Mouse (Mus musculus) neural tube, embryonic 13.5 days (tissue): ENCODE measurements around the gene Gmppa. TPM values are rescaled to one million over a fixed set of nuclear protein-coding genes. Genes with fewer than 3 reads are reported as not detected.
A peak's percentile ranks its signal among the peaks of the same experiment; 100 is the strongest.

Experiments used
- ATAC-seq: fragments of 200-750 bp; cut with Nextera tagmentation; 2 replicates; pipeline ENCODE4 v1.8.0; 2017; ENCODE audit warnings: low read depth, mild to moderate bottlenecking, moderate TSS enrichment, moderate library complexity
- H3K27ac ChIP-seq: fragments of 300-500 bp; sonication (generic); replicated peaks from 2 replicates; pipeline ENCODE4 v1.5.1; 2015; ENCODE audit warnings: moderate library complexity, mild to moderate bottlenecking, inconsistent platforms
- H3K27me3 ChIP-seq: fragments of 300-500 bp; sonication (generic); 2 replicates; pipeline ENCODE4 v1.6.1; 2015; ENCODE audit warnings: mild to moderate bottlenecking, inconsistent platforms
- H3K36me3 ChIP-seq: fragments of 300-500 bp; sonication (generic); 2 replicates; pipeline ENCODE4 v1.6.1; 2015; ENCODE audit warnings: mild to moderate bottlenecking, inconsistent platforms
- H3K4me1 ChIP-seq: fragments of 300-500 bp; sonication (generic); replicated peaks from 2 replicates; pipeline ENCODE4 v1.6.1; 2015; ENCODE audit warnings: inconsistent platforms
- H3K4me2 ChIP-seq: fragments of 300-500 bp; sonication (generic); 2 replicates; pipeline ENCODE4 v1.6.1; 2015; ENCODE audit warnings: inconsistent platforms, mild to moderate bottlenecking, moderate library complexity
- H3K4me3 ChIP-seq: fragments of 300-500 bp; sonication (generic); 2 replicates; pipeline ENCODE4 v1.5.1; 2015; ENCODE audit warnings: mild to moderate bottlenecking, inconsistent platforms
- H3K9ac ChIP-seq: fragments of 300-500 bp; sonication (generic); 2 replicates; pipeline ENCODE4 v1.6.1; 2015; ENCODE audit warnings: moderate library complexity, mild to moderate bottlenecking, inconsistent platforms
- H3K9me3 ChIP-seq: fragments of 300-500 bp; sonication (generic); 2 replicates; pipeline ENCODE4 v1.6.1; 2016; ENCODE audit warnings: inconsistent platforms
- WGBS: fragments of 180-500 bp; shearing (Covaris S2); methylation state at CpG from one replicate; pipeline ENCODE4 v1.1.7; 2015; 5-methylcytosine and 5-hydroxymethylcytosine counted together
- polyA plus RNA-seq: library from polyadenylated mRNA; unstranded; fragments of >200 nt; fragmentation: Nextera tagmentation; extraction: Ambion mirVana; gene quantifications from 2 replicates; pipeline ENCODE4 v1.2.1, GENCODE M21; 2015

Gene Gmppa
- polyA plus RNA-seq, 1 experiment from 2014 or later: 74.4 TPM

GRCm38 (mm10) chr1:75438782-75439181, 3.1 kb downstream of the Gmppa start:
- ATAC-seq: no peak
- Histone ChIP-seq H3K27me3 (no peaks in the 10 kb centered on the region), H3K9ac (no peak overlapping the region), H3K9me3 (no peaks in the 10 kb centered on the region), H3K27ac (no peak overlapping the region), H3K4me1 (peaks cover 42% of the 10 kb centered on the region), H3K4me2 (no peak overlapping the region), H3K4me3 (no peak overlapping the region), H3K36me3 (0 out of 2 replicates have a peak, but pooled peaks cover 7% of the 10 kb centered on the region)
- 85% methylated on average over 8 of the region's 9 CpGs for WGBS

- Histone ChIP-seq H3K36me3 (0 out of 2 replicates have a peak, but pooled peaks cover 7% of the 10 kb centered on the region), H3K9ac (no peak overlapping the region), H3K4me3 (no peak overlapping the region), H3K9me3 (no peaks in the 10 kb centered on the region), H3K4me1 (peaks cover 61% of the 10 kb centered on the region), H3K4me2 (no peak overlapping the region), H3K27ac (0 out of 2 replicates have a peak overlapping the region, but pooled peaks have one; percentile 42), H3K27me3 (no peaks in the 10 kb centered on the region)
- no peak for ATAC-seq
- 83% methylated on average over 7 of the region's 7 CpGs for WGBS
Measured at GRCm38 (mm10) chr1:75440661-75441060, 4.9 kb downstream of the Gmppa start.

GRCm38 (mm10) chr1:75441471-75441996, 5.8 kb downstream of the Gmppa start:
- peaks cover 64% of the 10 kb centered on the region for H3K4me1 ChIP-seq
- H3K4me2 ChIP-seq: no peak overlapping the region
- H3K27me3 ChIP-seq: no peaks in the 10 kb centered on the region
- no peak for ATAC-seq
- H3K4me3 ChIP-seq: no peak overlapping the region
- no peaks in the 10 kb centered on the region for H3K9me3 ChIP-seq
- H3K27ac ChIP-seq: peak overlapping the region; percentile 92; the same call in 1 of the 2 replicates
- WGBS: 84% methylated on average over 15 of the region's 15 CpGs
- no peak overlapping the region for H3K9ac ChIP-seq
- 0 out of 2 replicates have a peak, but pooled peaks cover 7% of the 10 kb centered on the region for H3K36me3 ChIP-seq

GRCm38 (mm10) chr1:75442171-75442570, 6.4 kb downstream of the Gmppa start:
- Histone ChIP-seq H3K27me3 (no peaks in the 10 kb centered on the region), H3K36me3 (0 out of 2 replicates have a peak, but pooled peaks cover 7% of the 10 kb centered on the region), H3K27ac (peak overlapping the region; percentile 92), H3K4me3 (no peak overlapping the region), H3K9me3 (no peaks in the 10 kb centered on the region), H3K9ac (no peak overlapping the region), H3K4me1 (peaks cover 64% of the 10 kb centered on the region), H3K4me2 (no peak overlapping the region)
- no peak for ATAC-seq
- 73% methylated on average over 9 of the region's 9 CpGs for WGBS

GRCm38 (mm10) chr1:75442811-75443210, 7.1 kb downstream of the Gmppa start:
- H3K27ac ChIP-seq: peak overlapping the region; percentile 92
- no peaks in the 10 kb centered on the region for H3K27me3 ChIP-seq
- H3K9me3 ChIP-seq: no peaks in the 10 kb centered on the region
- 18% methylated on average over 8 of the region's 8 CpGs for WGBS
- H3K36me3 ChIP-seq: 0 out of 2 replicates have a peak, but pooled peaks cover 7% of the 10 kb centered on the region
- peak overlapping the region; percentile 27; the same call in 1 of the 2 replicates for H3K4me2 ChIP-seq
- H3K9ac ChIP-seq: 0 out of 2 replicates have a peak overlapping the region, but pooled peaks have one; percentile 53
- ATAC-seq: 0 out of 2 replicates have a peak, but pooled peaks have one; percentile 4
- no peak overlapping the region for H3K4me3 ChIP-seq
- peaks cover 69% of the 10 kb centered on the region for H3K4me1 ChIP-seq

- H3K4me3 ChIP-seq: no peak overlapping the region
- ATAC-seq: peak; percentile 16; the same call in 1 of the 2 replicates
- WGBS: 12% methylated on average over 13 of the region's 13 CpGs
- no peaks in the 10 kb centered on the region; the same call in 1 of the 2 replicates for H3K27me3 ChIP-seq
- 0 out of 2 replicates have a peak, but pooled peaks cover 7% of the 10 kb centered on the region for H3K36me3 ChIP-seq
- peaks cover 75% of the 10 kb centered on the region for H3K4me1 ChIP-seq
- H3K27ac ChIP-seq: peak overlapping the region; percentile 92
- H3K4me2 ChIP-seq: peak overlapping the region; percentile 27
- H3K9me3 ChIP-seq: no peaks in the 10 kb centered on the region
- H3K9ac ChIP-seq: peak overlapping the region; percentile 53
Measured at GRCm38 (mm10) chr1:75443247-75444024, 7.7 kb downstream of the Gmppa start.

- H3K27me3 ChIP-seq: peaks cover 4% of the 10 kb centered on the region
- H3K4me2 ChIP-seq: peak overlapping the region; percentile 71; the same call in 1 of the 2 replicates
- no peaks in the 10 kb centered on the region for H3K9me3 ChIP-seq
- H3K4me1 ChIP-seq: peaks cover 81% of the 10 kb centered on the region
- no peak overlapping the region for H3K4me3 ChIP-seq
- H3K27ac ChIP-seq: peak overlapping the region; percentile 92
- no peak for ATAC-seq
- 0 out of 2 replicates have a peak, but pooled peaks cover 7% of the 10 kb centered on the region for H3K36me3 ChIP-seq
- WGBS: 14% methylated on average over 3 of the region's 3 CpGs
- peak overlapping the region; percentile 53; the same call in 1 of the 2 replicates for H3K9ac ChIP-seq
Measured at GRCm38 (mm10) chr1:75444208-75444607, 8.5 kb downstream of the Gmppa start.

GRCm38 (mm10) chr1:75445141-75445701, 9.5 kb downstream of the Gmppa start:
- Histone ChIP-seq H3K4me1 (peaks cover 90% of the 10 kb centered on the region), H3K27ac (peak overlapping the region; percentile 92), H3K4me2 (peak overlapping the region; percentile 71), H3K4me3 (no peak overlapping the region), H3K27me3 (peaks cover 14% of the 10 kb centered on the region), H3K9ac (peak overlapping the region; percentile 47), H3K36me3 (0 out of 2 replicates have a peak, but pooled peaks cover 7% of the 10 kb centered on the region), H3K9me3 (no peaks in the 10 kb centered on the region)
- 7% methylated on average over 9 of the region's 9 CpGs for WGBS
- peak; percentile 15 for ATAC-seq

- H3K27me3 ChIP-seq: peaks cover 21% of the 10 kb centered on the region
- peaks cover 97% of the 10 kb centered on the region for H3K4me1 ChIP-seq
- no peaks in the 10 kb centered on the region for H3K36me3 ChIP-seq
- H3K27ac ChIP-seq: peak overlapping the region; percentile 92
- peak overlapping the region; percentile 60 for H3K9ac ChIP-seq
- WGBS: 2% methylated on average over 22 of the region's 22 CpGs
- no peak overlapping the region for H3K4me3 ChIP-seq
- ATAC-seq: peak; percentile 10; the same call in 1 of the 2 replicates
- peak overlapping the region; percentile 71 for H3K4me2 ChIP-seq
- H3K9me3 ChIP-seq: no peaks in the 10 kb centered on the region
Measured at GRCm38 (mm10) chr1:75445751-75446611, 10.3 kb downstream of the Gmppa start.

- H3K9ac ChIP-seq: peak overlapping the region; percentile 60
- H3K4me2 ChIP-seq: peak overlapping the region; percentile 71
- peak overlapping the region; percentile 92 for H3K27ac ChIP-seq
- H3K4me1 ChIP-seq: peaks cover 100% of the 10 kb centered on the region
- ATAC-seq: peak; percentile 6; the same call in 1 of the 2 replicates
- WGBS: 2% methylated on average over 19 of the region's 20 CpGs
- no peak overlapping the region for H3K4me3 ChIP-seq
- no peaks in the 10 kb centered on the region for H3K9me3 ChIP-seq
- peaks cover 28% of the 10 kb centered on the region for H3K27me3 ChIP-seq
- H3K36me3 ChIP-seq: no peaks in the 10 kb centered on the region
Measured at GRCm38 (mm10) chr1:75446656-75447055, 10.9 kb downstream of the Gmppa start.
